In genomic region chr1:188947794-188948193, GRCm38 (mm10) we compare ENCODE assay signal across 9 mouse cellular contexts. TPM values are rescaled to one million over a fixed set of nuclear protein-coding genes. Genes with fewer than 3 reads are reported as not detected.
DNase-seq lines count a peak whose midpoint lies in the region; ATAC-seq and TF ChIP-seq lines count a peak whose summit lies in the region.
"Had no signal": no experiment of that assay in that cellular context is flagged by ENCODE, and none has a peak within 500 bp of the region (broad histone marks: within the 10 kb centered on the region; RNA-seq: fewer than 3 reads in every experiment).

No protein-coding gene starts in this region.

- H3K4me1 ChIP-seq in kidney, postnatal 0 days (replicated peaks; ENCODE audit: insufficient read depth, low read length), result no peaks in the 10 kb centered on the region
- H3K4me1 ChIP-seq in kidney, embryonic 16.5 days (ENCODE audit: insufficient read depth, low read length), result no peaks in the 10 kb centered on the region
- no peaks in the 10 kb centered on the region for H3K4me1 ChIP-seq in CH12.LX (ENCODE audit: control insufficient read depth in 1 of 2, insufficient read depth in 2 of 2)
- H3K4me1 ChIP-seq in lung, postnatal 0 days (ENCODE audit: insufficient read depth, low read depth, low read length), result peaks cover 4% of the 10 kb centered on the region; the same call in 1 of the 2 replicates

- DNase-seq in kidney, postnatal 0 days (ENCODE audit: low spot score), result no peak
- DNase-seq in CH12.LX (ENCODE audit: extremely low read depth), result peak; percentile 20
- peak; percentile 73 for DNase-seq in R1 (ENCODE audit: low read depth, low spot score)
- DNase-seq in lung, postnatal 0 days (ENCODE audit: low spot score), result no peak
- DNase-seq in urinary bladder, adult 2 months (ENCODE audit: low spot score), result no peak
- no peak for DNase-seq in gastrocnemius, postnatal 36 days

- TF ChIP-seq RAD21 in CH12.LX (IDR thresholded peaks at IDR 0.05; ENCODE audit: low read depth, low read length), result peak; percentile 10

- H3K27me3 ChIP-seq in kidney, postnatal 0 days (ENCODE audit: insufficient read depth, low read length), result no peaks in the 10 kb centered on the region
- no peaks in the 10 kb centered on the region for H3K27me3 ChIP-seq in kidney, embryonic 16.5 days (ENCODE audit: insufficient read depth, low read length)
- H3K27me3 ChIP-seq in CH12.LX (replicated peaks), result no peaks in the 10 kb centered on the region
- no peaks in the 10 kb centered on the region for H3K27me3 ChIP-seq in lung, postnatal 0 days (replicated peaks; ENCODE audit: insufficient read depth, low read length)
- H3K27me3 ChIP-seq: embryonic facial prominence, embryonic 15.5 days; limb, embryonic 12.5 days had no signal

- no peak overlapping the region for H3K27ac ChIP-seq in kidney, postnatal 0 days
- no peak overlapping the region for H3K27ac ChIP-seq in kidney, embryonic 16.5 days (ENCODE audit: low read length)
- no peak overlapping the region for H3K27ac ChIP-seq in CH12.LX (ENCODE audit: insufficient read depth, low read depth)
- H3K27ac ChIP-seq in lung, postnatal 0 days (ENCODE audit: low read length), result no peak overlapping the region
- H3K27ac ChIP-seq: embryonic facial prominence, embryonic 15.5 days; limb, embryonic 12.5 days had no signal

- H3K9ac ChIP-seq in kidney, postnatal 0 days (ENCODE audit: low read depth, low read length), result no peak overlapping the region
- H3K9ac ChIP-seq in kidney, embryonic 16.5 days (replicated peaks; ENCODE audit: low read length), result no peak overlapping the region
- H3K9ac ChIP-seq in CH12.LX (ENCODE audit: insufficient read depth, low read depth), result no peak overlapping the region
- H3K9ac ChIP-seq in lung, postnatal 0 days (replicated peaks; ENCODE audit: low read depth), result no peak overlapping the region
- H3K9ac ChIP-seq: embryonic facial prominence, embryonic 15.5 days; limb, embryonic 12.5 days had no signal

- intact Hi-C loops in gastrocnemius, postnatal 36 days (cut with DNase I), result no loop called here

- H3K9me3 ChIP-seq in kidney, postnatal 0 days (replicated peaks; ENCODE audit: low read length), result no peaks in the 10 kb centered on the region
- no peaks in the 10 kb centered on the region for H3K9me3 ChIP-seq in kidney, embryonic 16.5 days (ENCODE audit: low read length)
- H3K9me3 ChIP-seq in CH12.LX (replicated peaks; ENCODE audit: low read length), result peaks cover 19% of the 10 kb centered on the region
- no peaks in the 10 kb centered on the region for H3K9me3 ChIP-seq in lung, postnatal 0 days (ENCODE audit: low read length)
- H3K9me3 ChIP-seq: embryonic facial prominence, embryonic 15.5 days; limb, embryonic 12.5 days had no signal

- ATAC-seq in kidney, postnatal 0 days (replicated peaks; ENCODE audit: low FRiP score, low read depth), result no peak
- ATAC-seq in kidney, embryonic 16.5 days (ENCODE audit: low FRiP score, low TSS enrichment), result no peak
- no peak for ATAC-seq in lung, postnatal 0 days

- in situ Hi-C loops in CH12.LX (cut with MboI; ENCODE audit: low pct_ligation_motif_present, low pct_unique_long_range_greater_than_20kb, low sequenced_read_pairs), result no loop called here

- peak; percentile 34; the same call in 1 of the 2 replicates for TF ChIP-seq CTCF in kidney, postnatal 0 days (IDR thresholded peaks at IDR 0.05; ENCODE audit: low read depth)
- TF ChIP-seq CTCF in CH12.LX (conservative IDR thresholded peaks at IDR 0.05 in 1 of 2, IDR thresholded peaks at IDR 0.05 in 1 of 2; ENCODE audit: low read depth in 2 of 2, low read length in 2 of 2), result peak; percentile 21 to 41; a peak in 3 of 4 replicates
- TF ChIP-seq CTCF in lung, postnatal 0 days (IDR thresholded peaks at IDR 0.05), result peak; percentile 51

- 69% methylated on average over 5 of the region's 5 CpGs for WGBS in kidney, postnatal 0 days
- 68% methylated on average over 5 of the region's 5 CpGs for WGBS in kidney, embryonic 16.5 days
- 68% methylated on average over 5 of the region's 5 CpGs for WGBS in lung, postnatal 0 days

- no peak overlapping the region for H3K4me3 ChIP-seq in kidney, postnatal 0 days (replicated peaks; ENCODE audit: low read depth, low read length)
- no peak overlapping the region for H3K4me3 ChIP-seq in kidney, embryonic 16.5 days (ENCODE audit: low read length)
- no peak overlapping the region for H3K4me3 ChIP-seq in CH12.LX (replicated peaks in 1 of 3; ENCODE audit: low read depth in 2 of 3, low read length in 2 of 3, poor library complexity in 1 of 3)
- H3K4me3 ChIP-seq in lung, postnatal 0 days (ENCODE audit: low read depth, low read length), result no peak overlapping the region
- H3K4me3 ChIP-seq: embryonic facial prominence, embryonic 15.5 days; limb, embryonic 12.5 days had no signal

- H3K36me3 ChIP-seq in kidney, postnatal 0 days (ENCODE audit: insufficient read depth, low read length), result no peaks in the 10 kb centered on the region
- H3K36me3 ChIP-seq in kidney, embryonic 16.5 days (ENCODE audit: insufficient read depth, low read length), result no peaks in the 10 kb centered on the region
- H3K36me3 ChIP-seq in CH12.LX (replicated peaks in 1 of 2; ENCODE audit: control insufficient read depth in 1 of 2, insufficient read depth in 1 of 2, low read length in 1 of 2), result no peaks in the 10 kb centered on the region
- H3K36me3 ChIP-seq in lung, postnatal 0 days (ENCODE audit: insufficient read depth, low read length), result no peaks in the 10 kb centered on the region
- H3K36me3 ChIP-seq: embryonic facial prominence, embryonic 15.5 days; limb, embryonic 12.5 days had no signal

- H3K4me2 ChIP-seq in kidney, postnatal 0 days (ENCODE audit: low read length), result no peak overlapping the region
- H3K4me2 ChIP-seq in kidney, embryonic 16.5 days (replicated peaks; ENCODE audit: low read depth, low read length), result no peak overlapping the region
- no peak overlapping the region for H3K4me2 ChIP-seq in CH12.LX (ENCODE audit: insufficient read depth, low read depth, poor library complexity, severe bottlenecking)
- H3K4me2 ChIP-seq in lung, postnatal 0 days (replicated peaks; ENCODE audit: low read depth, low read length), result no peak overlapping the region
- H3K4me2 ChIP-seq: embryonic facial prominence, embryonic 15.5 days; limb, embryonic 12.5 days had no signal

- TF ChIP-seq POLR2A in CH12.LX (IDR thresholded peaks at IDR 0.05; ENCODE audit: low read depth, low read length), result no peak

- H3K79me2 ChIP-seq in CH12.LX (replicated peaks; ENCODE audit: control insufficient read depth, extremely low read depth, insufficient read depth, poor library complexity, severe bottlenecking), result no peaks in the 10 kb centered on the region

- TF ChIP-seq EP300 in CH12.LX (IDR thresholded peaks at IDR 0.05; ENCODE audit: low read length), result no peak
- no peak for TF ChIP-seq EP300 in lung, postnatal 0 days (IDR thresholded peaks at IDR 0.05)

- dilution Hi-C loops in CH12.LX (cut with MboI; ENCODE audit: extremely low pct_ligation_motif_present, extremely low pct_unique_long_range_greater_than_20kb, low sequenced_read_pairs), result no loop called here

TF ChIP-seq in CH12.LX, 34 proteins besides CTCF, POLR2A, EP300 and RAD21:
- TF ChIP-seq CHD2 (IDR thresholded peaks at IDR 0.05; ENCODE audit: low read length), result no peak
- no peak for TF ChIP-seq UBTF (IDR thresholded peaks at IDR 0.05; ENCODE audit: low read depth, low read length)
- TF ChIP-seq POLR2AphosphoS2 (IDR thresholded peaks at IDR 0.05; ENCODE audit: low read depth, low read length), result no peak
- TF ChIP-seq ZNF384 (IDR thresholded peaks at IDR 0.05; ENCODE audit: low read depth, low read length), result peak; percentile 51

RNA-seq across cellular contexts. Expression of gene Kctd3, which starts 59.8 kb away (rescaled TPM):
- polyA plus RNA-seq in kidney, postnatal 0 days (2015; fragmentation: Nextera tagmentation; extraction: Ambion mirVana), result 21.0 and 22.2 TPM in 2 replicates
- polyA plus RNA-seq in kidney, embryonic 16.5 days (2015; fragmentation: Nextera tagmentation; extraction: Ambion mirVana), result 26.9 and 28.4 TPM in 2 replicates
- total RNA-seq in CH12.LX (2012; rRNA removed) (16.5 and 18.0 TPM in 2 replicates), CH12.LX (2014; rRNA removed) (8.4 and 8.9 TPM in 2 replicates)
- 15.4 and 20.5 TPM in 2 replicates for polyA plus RNA-seq in CH12.LX (2012; ENCODE audit: insufficient read length, low read depth)
- polyA plus RNA-seq in lung, postnatal 0 days (2015; fragmentation: Nextera tagmentation; extraction: Ambion mirVana), result 19.3 and 22.5 TPM in 2 replicates
- polyA plus RNA-seq in urinary bladder, adult 2 months (2012; rRNA removed), result 31.2 and 32.8 TPM in 2 replicates
- total RNA-seq in gastrocnemius, postnatal 36 days (2021), result 10 to 100 TPM; 21.4 to 23.3 TPM

Comparison
In these comparisons a context has a peak if more than half of its experiments do, and no peak if none do; other contexts are left out.
1. DNase-seq: peak in CH12.LX (single experiment) and R1 (single experiment); none in kidney, postnatal 0 days (single experiment), lung, postnatal 0 days (single experiment), urinary bladder, adult 2 months (single experiment) and gastrocnemius, postnatal 36 days (0 of 2).
2. Peak in every context shown above with its lines, with median percentiles within 50 percentile points of each other: CTCF ChIP-seq.